Mouse (Mus musculus) midbrain, embryonic 10.5 days (tissue): ENCODE data around the gene Prss38. TPM values are rescaled to one million over a fixed set of nuclear protein-coding genes. Genes with fewer than 3 reads are reported as not detected.

Source experiments
- DNase-seq: peaks from one replicate; pipeline ENCODE4 v3.0.0-alpha.2; 2017; ENCODE audit warnings: low spot score
- H3K27ac ChIP-seq: fragments of 300-500 bp; sonication (generic); replicated peaks from 2 replicates; pipeline ENCODE4 v1.5.1; 2016; ENCODE audit warnings: mild to moderate bottlenecking
- H3K27me3 ChIP-seq: fragments of 300-500 bp; sonication (generic); 2 replicates; pipeline ENCODE4 v1.6.1; 2016; ENCODE audit warnings: low read depth, mild to moderate bottlenecking; ENCODE audit not compliant: poor library complexity, severe bottlenecking
- H3K36me3 ChIP-seq: fragments of 300-500 bp; sonication (generic); 2 replicates; pipeline ENCODE4 v1.6.1; 2016; ENCODE audit warnings: mild to moderate bottlenecking, moderate library complexity
- H3K4me1 ChIP-seq: fragments of 300-500 bp; sonication (generic); 2 replicates; pipeline ENCODE4 v1.6.1; 2016
- H3K4me3 ChIP-seq: fragments of 300-500 bp; sonication (generic); 2 replicates; pipeline ENCODE4 v1.5.1; 2016; ENCODE audit warnings: mild to moderate bottlenecking, moderate library complexity
- H3K9me3 ChIP-seq: fragments of 300-500 bp; sonication (generic); replicated peaks from 2 replicates; pipeline ENCODE4 v1.6.1; 2016; ENCODE audit warnings: mild to moderate bottlenecking
- WGBS: fragments of 180-500 bp; shearing (Covaris S2); methylation state at CpG from one replicate; pipeline ENCODE4 v1.1.7; 2016; 5-methylcytosine and 5-hydroxymethylcytosine counted together
- polyA plus RNA-seq: library from polyadenylated mRNA; unstranded; fragments of >200 nt; fragmentation: Nextera tagmentation; extraction: Ambion mirVana; gene quantifications from 2 replicates; pipeline ENCODE4 v1.2.1, GENCODE M21; 2016

The Prss38 gene
- not detected in 2 replicates for polyA plus RNA-seq

DNA sequence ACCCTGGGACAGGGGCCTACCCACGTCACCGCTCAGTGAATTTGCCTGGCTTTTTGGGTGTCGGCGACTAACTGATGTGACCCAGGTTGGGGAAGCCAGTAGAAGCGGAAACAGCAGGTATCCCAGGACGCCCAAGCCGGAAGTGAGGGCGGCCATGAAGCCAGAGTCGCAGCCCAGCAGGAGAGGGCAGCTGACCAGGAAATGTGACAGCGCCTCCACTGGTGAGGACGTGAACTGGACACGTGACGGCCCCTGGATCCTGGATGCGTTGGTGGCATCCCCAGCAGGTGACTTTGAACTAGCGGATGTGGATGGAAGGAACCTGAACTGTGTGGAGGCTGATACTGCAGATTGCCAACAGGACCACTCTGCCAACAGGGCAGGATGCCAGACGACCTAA lies at the start of gene Prss38:
Gene Prss38 (minus strand): TSS at position 183 of the 400 bp plus-strand sequence.
- H3K4me3 ChIP-seq = no peak within 1 kb of the TSS
- no peaks in the 10 kb centered on the region for H3K9me3 ChIP-seq
- H3K4me1 ChIP-seq = no peaks in the 10 kb centered on the region
- 78% methylated on average over 16 of the region's 16 CpGs for WGBS
- no peak for DNase-seq
- H3K27ac ChIP-seq = no peak within 1 kb of the TSS; the same call in 1 of the 2 replicates
- H3K27me3 ChIP-seq = no peaks in the 10 kb centered on the region
- H3K36me3 ChIP-seq = no peaks in the 10 kb centered on the region

DNA sequence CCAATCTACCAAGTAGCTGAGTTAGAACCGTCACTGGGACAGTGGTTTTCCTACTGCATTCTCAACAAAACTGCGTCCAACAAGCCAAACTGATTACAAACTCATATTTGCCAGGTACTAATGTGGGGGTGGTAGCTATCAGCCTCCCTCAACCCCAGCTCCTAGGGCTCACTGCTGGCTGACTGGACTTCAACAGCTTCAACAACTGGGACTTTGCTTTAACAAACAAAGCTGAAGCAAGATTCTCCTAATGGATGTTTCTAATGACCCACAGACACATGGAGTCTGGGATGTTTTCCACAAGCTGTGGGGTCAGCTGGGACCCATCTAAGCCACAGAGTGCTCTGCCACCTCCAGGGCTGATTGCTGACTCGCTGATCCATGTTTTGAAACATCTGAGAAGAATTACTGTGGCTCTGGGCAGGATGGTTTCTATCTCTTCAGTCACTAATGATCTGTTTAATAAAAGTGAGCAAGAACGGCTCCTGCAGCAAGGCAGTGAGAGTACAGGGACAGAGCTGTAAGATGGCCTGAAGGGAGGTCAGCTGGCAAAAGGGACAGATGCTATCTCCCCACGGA lies 47.6 kb upstream of the Prss38 start:
- no peaks in the 10 kb centered on the region for H3K27me3 ChIP-seq
- H3K4me1 ChIP-seq = no peaks in the 10 kb centered on the region
- no peak overlapping the region for H3K27ac ChIP-seq
- DNase-seq = no peak
- H3K36me3 ChIP-seq = peaks cover 92% of the 10 kb centered on the region
- H3K9me3 ChIP-seq = no peaks in the 10 kb centered on the region
- WGBS = 85% methylated on average over 5 of the region's 5 CpGs
- H3K4me3 ChIP-seq = no peak overlapping the region

DNA sequence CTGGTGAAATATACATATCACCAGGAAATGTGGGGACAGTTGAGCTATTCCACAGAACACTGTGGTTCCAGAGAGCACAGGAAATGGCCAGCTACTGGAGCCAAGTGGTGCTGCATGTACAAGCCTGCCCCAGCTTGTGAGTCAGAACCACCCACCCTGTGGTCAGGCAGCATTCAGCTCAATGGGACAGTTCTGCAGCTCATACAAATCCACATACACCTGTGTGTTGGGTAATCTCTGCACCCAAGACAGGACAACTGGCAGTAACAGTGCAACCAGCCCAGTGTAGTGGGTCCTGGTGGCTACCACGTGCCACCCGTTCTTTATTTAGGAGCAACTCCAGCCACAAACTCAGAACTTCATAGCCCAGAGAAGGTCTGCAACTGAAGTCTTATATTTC lies 46.5 kb upstream of the Prss38 start:
- Histone ChIP-seq H3K27me3 (no peaks in the 10 kb centered on the region), H3K4me1 (no peaks in the 10 kb centered on the region), H3K36me3 (peaks cover 86% of the 10 kb centered on the region), H3K27ac (no peak overlapping the region), H3K9me3 (no peaks in the 10 kb centered on the region), H3K4me3 (no peak overlapping the region)
- WGBS = 84% methylated on average over 2 of the region's 2 CpGs
- no peak for DNase-seq

DNA sequence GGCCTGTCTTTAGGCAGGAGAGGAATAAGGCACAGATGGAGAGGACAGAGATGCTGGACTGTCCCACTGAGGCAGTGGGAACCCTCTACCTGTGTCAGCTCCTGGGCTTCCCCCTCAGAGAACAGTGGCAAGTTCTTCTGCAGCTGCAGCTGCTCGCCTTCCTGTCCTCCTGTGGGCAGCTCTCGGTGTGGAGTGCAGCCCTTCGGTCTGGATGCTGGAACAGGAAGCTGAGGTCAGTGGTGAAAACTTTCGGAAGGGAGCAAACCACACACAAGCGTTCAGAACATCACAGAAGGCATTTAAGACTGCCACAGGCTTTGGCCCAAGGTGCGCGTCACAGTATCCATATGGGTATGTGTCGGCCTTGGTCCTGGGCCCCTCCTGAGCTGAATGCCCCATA lies 46.0 kb upstream of the Prss38 start:
- no peaks in the 10 kb centered on the region for H3K27me3 ChIP-seq
- no peaks in the 10 kb centered on the region for H3K4me1 ChIP-seq
- H3K4me3 ChIP-seq = no peak overlapping the region
- WGBS = 89% methylated on average over 8 of the region's 8 CpGs
- no peaks in the 10 kb centered on the region for H3K9me3 ChIP-seq
- no peak overlapping the region for H3K27ac ChIP-seq
- DNase-seq = no peak
- peaks cover 85% of the 10 kb centered on the region for H3K36me3 ChIP-seq

DNA sequence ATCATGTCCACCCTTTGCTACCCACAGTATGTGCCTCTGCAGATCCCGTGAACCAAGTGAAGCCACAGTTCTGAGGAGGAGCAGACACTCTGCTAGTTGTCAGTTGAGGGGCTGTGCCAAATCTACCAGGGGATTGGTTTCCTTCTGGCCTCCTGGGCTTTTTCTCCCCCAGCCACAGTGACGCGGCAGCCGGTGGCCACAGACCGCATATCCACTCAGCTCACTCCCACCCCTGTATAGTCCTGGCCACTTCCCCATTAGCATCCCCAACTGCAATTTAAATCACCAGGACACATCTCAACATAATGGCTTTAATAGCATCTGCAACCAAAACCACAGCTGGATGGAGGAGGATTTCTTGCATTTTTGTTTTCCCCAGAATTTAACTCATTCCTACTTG lies 43.3 kb upstream of the Prss38 start:
- Histone ChIP-seq H3K27me3 (no peaks in the 10 kb centered on the region), H3K36me3 (peaks cover 82% of the 10 kb centered on the region), H3K4me1 (no peaks in the 10 kb centered on the region), H3K9me3 (no peaks in the 10 kb centered on the region), H3K27ac (no peak overlapping the region), H3K4me3 (no peak overlapping the region)
- 95% methylated on average over 5 of the region's 5 CpGs for WGBS
- DNase-seq = no peak

DNA sequence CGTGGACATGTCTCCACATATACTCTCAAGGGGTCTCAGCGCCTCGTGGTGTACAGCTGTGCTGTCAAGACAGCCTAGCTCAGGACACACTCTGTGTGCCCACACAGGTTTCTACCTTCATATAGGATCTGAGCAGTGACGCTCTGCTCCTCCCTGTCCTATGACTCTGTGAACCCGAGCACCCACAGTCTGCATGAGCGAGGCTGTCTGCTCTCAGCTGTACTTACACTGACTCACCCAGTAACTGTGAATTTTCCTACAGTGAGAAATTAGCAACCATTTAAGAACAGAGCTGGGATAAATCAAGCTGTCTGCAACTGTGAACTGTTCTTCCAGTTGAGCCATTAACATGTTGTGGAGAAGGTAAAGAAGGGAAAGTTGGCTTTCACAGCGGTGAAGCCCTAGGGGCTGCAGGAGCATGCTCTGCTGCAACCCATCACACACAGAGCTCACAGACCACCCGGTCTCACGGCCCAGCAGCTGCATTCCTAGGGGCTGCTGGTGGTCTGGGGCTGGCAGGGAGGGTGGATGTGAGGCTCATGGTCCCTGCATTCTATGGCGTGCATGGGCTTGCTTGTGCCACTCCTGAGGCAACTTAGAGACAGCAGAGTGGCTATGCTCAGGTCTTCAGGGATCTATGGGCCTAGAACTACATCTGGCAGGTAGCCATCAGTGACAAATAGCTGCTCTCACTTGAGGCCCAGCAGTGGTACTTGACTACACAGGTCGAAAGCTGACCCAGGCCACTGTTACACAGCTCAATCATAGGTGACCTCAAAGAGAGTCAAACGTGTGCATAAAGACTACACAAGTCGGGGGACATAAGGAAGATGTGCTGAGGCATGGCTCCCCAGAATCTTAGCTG lies 37.8 kb upstream of the Prss38 start:
- 86% methylated on average over 13 of the region's 13 CpGs for WGBS

DNA sequence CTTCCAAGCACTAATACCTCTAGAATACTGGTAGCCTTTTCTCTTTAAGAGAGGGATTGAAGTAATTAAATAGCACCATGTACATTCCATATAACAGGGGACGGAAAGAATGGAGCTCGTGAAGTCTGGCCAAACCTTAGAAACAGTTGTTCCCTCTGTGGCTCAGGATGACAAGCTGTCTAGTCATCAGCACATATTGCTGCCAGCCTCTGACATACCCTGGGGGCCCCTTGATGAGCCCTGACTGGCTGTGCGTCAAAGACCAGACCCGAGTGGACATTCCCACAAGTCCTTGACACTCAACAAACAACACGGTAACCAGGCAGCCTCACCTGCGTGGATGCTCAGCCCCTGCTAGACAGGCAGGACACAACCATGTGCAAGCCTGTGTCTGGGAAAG lies 36.6 kb upstream of the Prss38 start:
- peaks cover 55% of the 10 kb centered on the region for H3K36me3 ChIP-seq
- H3K4me1 ChIP-seq = peaks cover 3% of the 10 kb centered on the region; the same call in 1 of the 2 replicates
- no peak for DNase-seq
- 88% methylated on average over 6 of the region's 6 CpGs for WGBS
- H3K9me3 ChIP-seq = no peaks in the 10 kb centered on the region
- no peak overlapping the region for H3K4me3 ChIP-seq
- no peaks in the 10 kb centered on the region for H3K27me3 ChIP-seq
- H3K27ac ChIP-seq = no peak overlapping the region

More for the DNA sequence above, 37.8 kb upstream of the Prss38 start:
- peaks cover 3% of the 10 kb centered on the region; the same call in 1 of the 2 replicates for H3K4me1 ChIP-seq
- no peak for DNase-seq
- H3K9me3 ChIP-seq = no peaks in the 10 kb centered on the region
- no peak overlapping the region for H3K27ac ChIP-seq
- no peaks in the 10 kb centered on the region for H3K27me3 ChIP-seq
- H3K36me3 ChIP-seq = peaks cover 50% of the 10 kb centered on the region
- H3K4me3 ChIP-seq = no peak overlapping the region

DNA sequence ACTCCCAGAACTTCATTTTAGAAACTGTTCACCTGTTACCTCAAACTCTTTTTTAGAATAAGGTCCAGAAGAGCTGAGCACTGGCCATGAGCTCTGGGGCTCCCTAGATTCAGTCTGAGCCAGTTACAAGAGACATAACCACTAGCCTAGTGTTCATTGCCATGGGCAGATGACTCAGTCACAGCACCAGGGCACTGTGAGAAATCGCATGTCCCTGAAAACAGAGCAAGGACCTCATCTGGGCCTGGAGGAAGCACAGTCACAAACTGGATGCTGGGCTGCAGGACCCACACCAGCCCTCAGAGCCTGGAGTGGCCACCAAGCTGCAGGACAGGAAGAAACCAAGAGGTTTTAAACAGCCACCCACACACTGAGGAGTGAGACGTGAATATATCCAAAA lies 35.4 kb upstream of the Prss38 start:
- H3K9me3 ChIP-seq = no peaks in the 10 kb centered on the region
- no peak overlapping the region for H3K27ac ChIP-seq
- no peaks in the 10 kb centered on the region for H3K27me3 ChIP-seq
- H3K36me3 ChIP-seq = peaks cover 62% of the 10 kb centered on the region
- WGBS = 85% methylated on average over 2 of the region's 2 CpGs
- peaks cover 3% of the 10 kb centered on the region; the same call in 1 of the 2 replicates for H3K4me1 ChIP-seq
- no peak overlapping the region for H3K4me3 ChIP-seq
- DNase-seq = no peak

DNA sequence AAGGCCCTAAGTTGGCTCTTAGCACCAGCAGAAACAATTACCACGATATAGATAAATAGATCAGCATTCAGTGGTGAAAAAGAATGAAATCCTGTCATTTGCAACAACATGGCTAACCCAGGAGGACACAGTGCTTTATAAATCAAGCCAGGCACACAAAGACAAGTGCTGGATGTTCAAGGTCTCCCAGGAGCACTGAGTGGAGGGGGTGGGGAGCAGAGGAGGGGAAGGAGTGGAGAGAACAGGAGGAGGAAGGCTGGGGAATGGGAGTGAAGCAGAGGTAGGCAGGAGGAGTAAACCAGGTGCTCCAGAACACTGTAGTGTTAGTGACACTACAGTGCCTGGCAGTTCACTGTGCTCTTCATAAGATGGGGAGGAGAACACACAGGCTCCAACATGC lies 30.3 kb upstream of the Prss38 start:
- DNase-seq = no peak
- H3K9me3 ChIP-seq = no peaks in the 10 kb centered on the region
- 90% methylated on average over 1 of the region's 1 CpGs for WGBS
- H3K27me3 ChIP-seq = no peaks in the 10 kb centered on the region
- H3K4me1 ChIP-seq = no peaks in the 10 kb centered on the region
- H3K36me3 ChIP-seq = peaks cover 50% of the 10 kb centered on the region
- H3K27ac ChIP-seq = no peak overlapping the region
- no peak overlapping the region for H3K4me3 ChIP-seq

DNA sequence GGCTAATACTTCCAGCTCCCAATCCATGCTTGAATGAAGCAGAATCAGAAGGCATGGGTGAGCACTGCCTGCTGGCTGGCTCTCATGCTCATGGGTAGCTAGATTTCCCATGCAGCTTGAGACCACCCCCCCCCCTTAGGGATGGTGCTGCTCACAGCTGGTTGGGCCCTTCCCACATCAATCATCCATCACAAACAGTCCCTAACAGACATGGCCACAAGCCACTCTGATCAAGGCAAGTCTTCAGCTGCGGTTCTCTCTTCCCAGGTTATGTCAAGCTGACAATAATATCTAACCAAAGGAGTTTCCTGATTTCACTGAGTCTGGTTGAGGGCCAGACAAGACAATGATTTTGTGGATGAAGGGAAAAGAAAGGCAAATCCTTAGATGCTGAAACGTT lies 25.4 kb upstream of the Prss38 start:
- H3K27me3 ChIP-seq = no peaks in the 10 kb centered on the region
- H3K9me3 ChIP-seq = no peaks in the 10 kb centered on the region
- 89% methylated on average over 2 of the region's 2 CpGs for WGBS
- peaks cover 11% of the 10 kb centered on the region; the same call in 1 of the 2 replicates for H3K4me1 ChIP-seq
- H3K27ac ChIP-seq = no peak overlapping the region
- H3K4me3 ChIP-seq = no peak overlapping the region
- H3K36me3 ChIP-seq = peaks cover 16% of the 10 kb centered on the region
- DNase-seq = no peak

DNA sequence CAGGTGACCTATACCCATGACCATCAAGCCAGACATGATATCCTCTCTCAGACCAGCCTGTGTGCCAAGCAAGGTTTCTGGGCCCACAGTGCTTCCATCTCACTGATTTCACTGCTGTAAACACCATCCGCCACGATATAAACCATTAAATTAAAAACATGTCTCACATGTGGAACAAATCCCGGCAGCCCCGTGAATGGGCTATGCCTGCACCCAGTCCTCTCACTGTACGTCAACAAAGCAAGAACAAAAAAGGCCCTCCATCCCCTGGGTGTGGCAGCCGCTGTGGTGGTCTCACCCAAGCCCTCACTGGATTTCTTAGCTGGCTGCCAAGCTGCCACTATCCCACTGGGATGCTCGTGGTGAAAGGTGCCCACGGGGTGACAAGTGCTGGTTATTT lies 24.4 kb upstream of the Prss38 start:
- Histone ChIP-seq H3K27ac (no peak overlapping the region), H3K4me3 (no peak overlapping the region), H3K4me1 (peaks cover 11% of the 10 kb centered on the region; the same call in 1 of the 2 replicates), H3K36me3 (peaks cover 10% of the 10 kb centered on the region; the same call in 1 of the 2 replicates), H3K9me3 (no peaks in the 10 kb centered on the region), H3K27me3 (no peaks in the 10 kb centered on the region)
- DNase-seq = no peak
- 83% methylated on average over 8 of the region's 8 CpGs for WGBS

DNA sequence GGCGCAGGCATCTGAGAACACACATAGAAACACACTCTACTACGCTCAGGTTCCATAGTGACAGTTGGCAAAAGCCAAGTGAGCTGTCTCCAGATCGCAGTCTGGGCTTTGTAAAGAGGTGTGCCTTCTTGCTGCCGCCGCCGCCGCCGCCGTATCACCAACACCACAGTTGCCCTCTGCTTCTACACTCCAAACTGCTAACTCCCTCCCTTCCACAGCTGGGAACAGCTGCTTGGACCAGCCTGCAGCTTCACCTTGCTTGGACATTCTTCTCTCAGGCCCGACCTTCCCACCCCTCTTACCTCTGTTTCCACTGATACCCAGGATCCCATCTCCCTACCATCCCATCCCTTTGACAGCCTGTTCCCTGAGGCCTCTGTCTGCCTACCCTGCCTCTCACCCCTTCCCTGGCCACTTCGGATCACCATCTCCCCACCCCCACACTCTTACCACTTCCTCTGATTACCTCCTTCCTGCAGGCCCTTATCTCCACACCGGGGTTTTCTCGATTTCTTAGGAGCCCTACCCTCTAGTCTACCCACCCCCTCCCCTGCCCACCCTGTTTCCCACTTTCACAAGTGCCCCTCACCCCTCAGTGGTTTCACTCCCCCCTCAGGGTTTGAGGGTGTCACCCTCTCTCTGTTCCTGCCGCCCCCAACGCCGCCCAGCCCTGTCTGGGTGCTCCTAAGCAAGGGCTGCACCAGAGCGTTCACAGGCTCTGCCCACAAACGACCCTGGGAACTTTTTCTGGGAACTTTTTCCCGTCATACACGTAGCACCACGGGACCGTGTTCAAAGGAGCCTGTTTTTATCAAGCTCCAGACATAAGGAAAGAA lies 22.3 kb upstream of the Prss38 start:
- Histone ChIP-seq H3K4me1 (peaks cover 17% of the 10 kb centered on the region), H3K9me3 (no peaks in the 10 kb centered on the region), H3K27me3 (no peaks in the 10 kb centered on the region), H3K36me3 (no peaks in the 10 kb centered on the region), H3K4me3 (no peak overlapping the region), H3K27ac (peak overlapping the region; percentile 53; the same call in 1 of the 2 replicates)
- 61% methylated on average over 22 of the region's 22 CpGs for WGBS
- DNase-seq = no peak
